Mouse (Mus musculus) liver, embryonic 15.5 days (tissue): ENCODE measurements around the gene F2. TPM values are rescaled to one million over a fixed set of nuclear protein-coding genes. Genes with fewer than 3 reads are reported as not detected.

Source experiments
- ATAC-seq: fragments of 200-750 bp; cut with Nextera tagmentation; 2 replicates; pipeline ENCODE4 v1.8.0; 2017; ENCODE audit warnings: moderate number of reproducible peaks, mild to moderate bottlenecking, moderate library complexity; ENCODE audit not compliant: insufficient read depth
- H3K27ac ChIP-seq: fragments of 300-500 bp; sonication (generic); replicated peaks from 2 replicates; pipeline ENCODE4 v1.5.1; 2015; ENCODE audit warnings: mild to moderate bottlenecking, inconsistent platforms
- H3K27me3 ChIP-seq: fragments of 300-500 bp; sonication (generic); 2 replicates; pipeline ENCODE4 v1.6.1; 2015; ENCODE audit warnings: mild to moderate bottlenecking, inconsistent platforms
- H3K36me3 ChIP-seq: fragments of 300-500 bp; sonication (generic); replicated peaks from 2 replicates; pipeline ENCODE4 v1.6.1; 2015; ENCODE audit warnings: moderate library complexity, mild to moderate bottlenecking, inconsistent platforms
- H3K4me1 ChIP-seq: fragments of 300-500 bp; sonication (generic); replicated peaks from 2 replicates; pipeline ENCODE4 v1.6.1; 2015; ENCODE audit warnings: inconsistent platforms
- H3K4me2 ChIP-seq: fragments of 300-500 bp; sonication (generic); 2 replicates; pipeline ENCODE4 v1.6.1; 2015; ENCODE audit warnings: moderate library complexity, mild to moderate bottlenecking, inconsistent platforms
- H3K4me3 ChIP-seq: fragments of 300-500 bp; sonication (generic); replicated peaks from 2 replicates; pipeline ENCODE4 v1.5.1; 2015; ENCODE audit warnings: mild to moderate bottlenecking, inconsistent platforms
- H3K9ac ChIP-seq: fragments of 300-500 bp; sonication (generic); 2 replicates; pipeline ENCODE4 v1.6.1; 2015; ENCODE audit warnings: moderate library complexity, mild to moderate bottlenecking, inconsistent platforms
- H3K9me3 ChIP-seq: fragments of 300-500 bp; sonication (generic); replicated peaks from 2 replicates; pipeline ENCODE4 v1.6.1; 2016; ENCODE audit warnings: inconsistent platforms
- WGBS: fragments of 180-500 bp; shearing (Covaris S2); methylation state at CpG from one replicate; pipeline ENCODE4 v1.1.7; 2015; ENCODE audit warnings: mixed read lengths; ENCODE audit not compliant: insufficient replicate concordance; 5-methylcytosine and 5-hydroxymethylcytosine counted together
- polyA plus RNA-seq: library from polyadenylated mRNA; unstranded; fragments of >200 nt; fragmentation: Nextera tagmentation; extraction: Ambion mirVana; gene quantifications from 2 replicates; pipeline ENCODE4 v1.2.1, GENCODE M21; 2015

F2 gene
- polyA plus RNA-seq = 365 and 498 TPM in 2 replicates

DNA sequence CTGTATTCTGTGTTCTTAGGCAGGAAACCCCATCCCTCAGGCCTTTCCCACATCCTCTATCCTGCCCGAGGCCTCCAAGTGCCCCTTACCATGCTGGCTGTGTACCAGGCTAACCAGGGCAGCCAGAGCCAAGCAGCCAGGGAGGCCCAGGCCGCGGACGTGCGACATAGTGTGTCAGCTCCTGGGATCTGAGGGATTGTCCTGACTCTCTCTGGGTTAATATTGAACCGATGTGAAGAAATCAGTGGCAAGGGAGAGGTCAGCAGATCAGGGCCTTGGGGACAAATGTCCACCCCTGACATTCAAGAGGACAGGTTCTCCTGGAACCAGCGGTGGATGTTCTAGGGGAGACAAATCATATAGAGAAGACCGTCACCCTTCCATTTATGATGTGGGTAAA lies at the start of gene F2:
Gene F2, minus strand, starts transcription at position 186 of the 400 bp plus-strand sequence.
- peak; percentile 49 for ATAC-seq
- peak within 1 kb of the TSS; percentile 46 for H3K9ac ChIP-seq
- H3K4me3 ChIP-seq = peak within 1 kb of the TSS; percentile 47
- WGBS = 75% methylated on average over 8 of the region's 8 CpGs
- peaks cover 4% of the 10 kb centered on the region; the same call in 1 of the 2 replicates for H3K36me3 ChIP-seq
- peak within 1 kb of the TSS; percentile 57 for H3K4me2 ChIP-seq
- H3K27ac ChIP-seq = peak within 1 kb of the TSS; percentile 78
- H3K9me3 ChIP-seq = no peaks in the 10 kb centered on the region
- H3K4me1 ChIP-seq = peaks cover 48% of the 10 kb centered on the region
- H3K27me3 ChIP-seq = no peaks in the 10 kb centered on the region

DNA sequence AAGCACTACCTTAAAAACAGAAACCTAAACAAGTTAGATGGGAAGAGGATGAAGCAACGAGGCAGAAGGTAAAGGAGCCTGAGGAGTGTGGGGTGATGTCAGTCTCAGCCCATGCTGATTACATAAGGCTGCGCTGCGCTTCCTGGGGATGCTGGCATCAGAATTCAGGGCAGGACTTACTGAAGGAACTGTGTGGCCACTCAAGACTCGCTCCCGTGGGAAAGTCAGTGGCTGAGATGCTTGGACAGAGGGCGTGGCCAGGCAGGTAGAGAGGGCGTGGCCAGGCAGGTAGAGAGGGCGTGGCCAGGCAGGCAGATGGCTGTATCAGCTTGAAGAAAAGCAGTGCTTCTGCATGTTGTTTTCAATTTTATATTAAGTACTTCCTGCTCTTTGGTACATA lies 47.7 kb upstream of the F2 start:
- no peak for ATAC-seq
- Histone ChIP-seq H3K4me3 (no peak overlapping the region), H3K36me3 (peaks cover 78% of the 10 kb centered on the region), H3K4me2 (no peak overlapping the region), H3K27ac (no peak overlapping the region), H3K9ac (no peak overlapping the region), H3K4me1 (no peaks in the 10 kb centered on the region), H3K27me3 (no peaks in the 10 kb centered on the region), H3K9me3 (no peaks in the 10 kb centered on the region)
- 71% methylated on average over 8 of the region's 8 CpGs for WGBS

GRCm38 (mm10) chr2:91682850-91683249 lies 46.6 kb upstream of the F2 start:
- Histone ChIP-seq H3K27me3 (no peaks in the 10 kb centered on the region), H3K4me1 (no peaks in the 10 kb centered on the region), H3K36me3 (peaks cover 80% of the 10 kb centered on the region), H3K27ac (no peak overlapping the region), H3K9me3 (no peaks in the 10 kb centered on the region), H3K4me2 (no peak overlapping the region), H3K4me3 (no peak overlapping the region), H3K9ac (no peak overlapping the region)
- peak; percentile 31; the same call in 1 of the 2 replicates for ATAC-seq
- 46% methylated on average over 4 of the region's 4 CpGs for WGBS

DNA sequence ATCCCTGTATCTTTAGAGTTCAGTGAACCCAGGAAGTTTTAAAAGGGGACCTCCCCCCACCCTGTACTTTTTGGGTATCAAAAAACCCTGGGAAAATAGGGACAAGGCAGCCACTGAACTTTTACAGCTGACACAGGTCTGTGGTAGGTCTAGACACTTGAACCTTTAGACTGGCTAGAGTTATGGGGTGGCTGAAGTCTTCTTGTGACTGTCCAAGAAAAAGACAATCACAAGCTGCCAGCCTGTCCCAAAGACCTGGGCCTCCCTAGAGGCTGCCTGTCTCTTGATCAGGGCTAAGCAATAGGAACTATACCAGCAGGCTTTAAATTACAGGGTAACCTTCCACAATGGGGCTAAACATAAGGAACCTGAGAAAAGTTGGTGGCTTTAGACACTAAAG lies 40.7 kb upstream of the F2 start:
- H3K4me3 ChIP-seq = no peak overlapping the region
- no peak for ATAC-seq

GRCm38 (mm10) chr2:91676420-91676819 lies 40.2 kb upstream of the F2 start:
- no peak for ATAC-seq
- Histone ChIP-seq H3K27me3 (no peaks in the 10 kb centered on the region), H3K4me3 (no peak overlapping the region)

More for the DNA sequence above, 40.7 kb upstream of the F2 start:
- Histone ChIP-seq H3K4me1 (no peaks in the 10 kb centered on the region), H3K9me3 (no peaks in the 10 kb centered on the region), H3K9ac (no peak overlapping the region), H3K36me3 (peaks cover 94% of the 10 kb centered on the region), H3K27me3 (no peaks in the 10 kb centered on the region), H3K4me2 (no peak overlapping the region), H3K27ac (no peak overlapping the region)

GRCm38 (mm10) chr2:91674895-91675294 lies 38.7 kb upstream of the F2 start:
- H3K4me3 ChIP-seq = no peak overlapping the region
- no peaks in the 10 kb centered on the region for H3K9me3 ChIP-seq
- no peak overlapping the region for H3K27ac ChIP-seq
- WGBS = 85% methylated on average over 5 of the region's 5 CpGs
- no peak overlapping the region for H3K4me2 ChIP-seq
- H3K36me3 ChIP-seq = peaks cover 94% of the 10 kb centered on the region
- no peaks in the 10 kb centered on the region for H3K4me1 ChIP-seq
- H3K9ac ChIP-seq = no peak overlapping the region
- no peaks in the 10 kb centered on the region for H3K27me3 ChIP-seq
- no peak for ATAC-seq

More at GRCm38 (mm10) chr2:91676420-91676819, 40.2 kb upstream of the F2 start:
- no peak overlapping the region for H3K27ac ChIP-seq
- no peaks in the 10 kb centered on the region for H3K4me1 ChIP-seq
- H3K9me3 ChIP-seq = no peaks in the 10 kb centered on the region
- WGBS = 63% methylated on average over 2 of the region's 2 CpGs
- no peak overlapping the region for H3K9ac ChIP-seq
- H3K36me3 ChIP-seq = peaks cover 95% of the 10 kb centered on the region
- no peak overlapping the region for H3K4me2 ChIP-seq

DNA sequence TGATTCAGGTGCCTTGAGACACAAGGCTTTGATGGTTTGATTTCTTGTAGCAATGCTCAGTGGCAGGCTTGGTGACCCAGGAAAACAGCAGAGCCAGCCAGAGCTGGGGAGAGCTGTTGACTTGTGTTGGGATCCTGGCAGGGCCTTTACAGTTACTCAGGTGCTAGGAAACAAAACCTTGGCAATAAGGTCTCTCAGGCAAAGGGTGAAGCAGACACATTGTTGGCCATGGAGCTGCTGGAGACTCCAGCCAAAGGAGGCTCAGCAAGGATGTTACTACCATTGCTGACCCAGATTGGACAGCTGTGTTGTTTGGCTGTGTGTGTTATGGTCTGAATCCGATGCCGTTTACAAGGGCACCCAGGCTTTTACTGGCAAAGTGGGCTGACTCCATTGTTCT lies 37.4 kb upstream of the F2 start:
- no peak overlapping the region for H3K4me3 ChIP-seq
- no peak overlapping the region for H3K27ac ChIP-seq
- H3K9me3 ChIP-seq = no peaks in the 10 kb centered on the region
- no peak overlapping the region for H3K4me2 ChIP-seq
- H3K4me1 ChIP-seq = no peaks in the 10 kb centered on the region
- 73% methylated on average over 2 of the region's 2 CpGs for WGBS
- no peak overlapping the region for H3K9ac ChIP-seq
- no peaks in the 10 kb centered on the region for H3K27me3 ChIP-seq
- peaks cover 96% of the 10 kb centered on the region for H3K36me3 ChIP-seq
- no peak for ATAC-seq

- no peaks in the 10 kb centered on the region for H3K4me1 ChIP-seq
- H3K9me3 ChIP-seq = no peaks in the 10 kb centered on the region
- no peak overlapping the region for H3K27ac ChIP-seq
- WGBS = 74% methylated on average over 6 of the region's 6 CpGs
- no peak overlapping the region for H3K4me3 ChIP-seq
- peaks cover 89% of the 10 kb centered on the region for H3K36me3 ChIP-seq
- H3K4me2 ChIP-seq = no peak overlapping the region
- H3K9ac ChIP-seq = no peak overlapping the region
- no peak for ATAC-seq
- no peaks in the 10 kb centered on the region for H3K27me3 ChIP-seq
These were observed 33.8 kb upstream of the F2 start for GRCm38 (mm10) chr2:91670038-91670437.

DNA sequence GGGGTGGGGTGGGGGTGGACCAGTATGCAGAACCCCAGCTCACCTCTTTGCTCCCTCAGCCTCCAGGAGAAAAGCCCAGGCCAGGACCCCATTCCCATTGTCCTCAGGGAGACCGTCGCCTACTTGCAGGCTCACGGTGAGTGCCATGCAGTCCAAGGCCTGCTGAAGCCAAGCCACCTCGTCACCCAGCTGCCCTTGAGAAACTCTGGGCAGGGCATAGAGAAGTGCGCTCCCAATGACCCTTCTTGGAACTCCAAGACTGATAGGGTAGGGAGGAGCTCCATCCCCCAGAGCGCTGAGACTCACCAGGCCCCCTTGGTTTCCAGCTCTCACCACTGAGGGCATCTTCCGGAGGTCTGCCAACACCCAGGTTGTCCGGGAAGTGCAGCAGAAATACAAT lies 33.1 kb upstream of the F2 start:
- Histone ChIP-seq H3K27ac (no peak overlapping the region), H3K36me3 (peaks cover 88% of the 10 kb centered on the region), H3K4me1 (no peaks in the 10 kb centered on the region), H3K4me2 (no peak overlapping the region), H3K4me3 (no peak overlapping the region), H3K27me3 (no peaks in the 10 kb centered on the region), H3K9me3 (no peaks in the 10 kb centered on the region), H3K9ac (no peak overlapping the region)
- WGBS = 83% methylated on average over 8 of the region's 8 CpGs
- ATAC-seq = no peak

- H3K4me1 ChIP-seq = no peaks in the 10 kb centered on the region
- H3K27ac ChIP-seq = no peak overlapping the region
- no peak overlapping the region for H3K4me3 ChIP-seq
- no peak for ATAC-seq
- WGBS = 82% methylated on average over 2 of the region's 2 CpGs
- no peaks in the 10 kb centered on the region for H3K27me3 ChIP-seq
- peaks cover 89% of the 10 kb centered on the region for H3K36me3 ChIP-seq
- H3K4me2 ChIP-seq = no peak overlapping the region
- H3K9me3 ChIP-seq = no peaks in the 10 kb centered on the region
- no peak overlapping the region for H3K9ac ChIP-seq
These were observed 31.5 kb upstream of the F2 start for GRCm38 (mm10) chr2:91667747-91668146.

DNA sequence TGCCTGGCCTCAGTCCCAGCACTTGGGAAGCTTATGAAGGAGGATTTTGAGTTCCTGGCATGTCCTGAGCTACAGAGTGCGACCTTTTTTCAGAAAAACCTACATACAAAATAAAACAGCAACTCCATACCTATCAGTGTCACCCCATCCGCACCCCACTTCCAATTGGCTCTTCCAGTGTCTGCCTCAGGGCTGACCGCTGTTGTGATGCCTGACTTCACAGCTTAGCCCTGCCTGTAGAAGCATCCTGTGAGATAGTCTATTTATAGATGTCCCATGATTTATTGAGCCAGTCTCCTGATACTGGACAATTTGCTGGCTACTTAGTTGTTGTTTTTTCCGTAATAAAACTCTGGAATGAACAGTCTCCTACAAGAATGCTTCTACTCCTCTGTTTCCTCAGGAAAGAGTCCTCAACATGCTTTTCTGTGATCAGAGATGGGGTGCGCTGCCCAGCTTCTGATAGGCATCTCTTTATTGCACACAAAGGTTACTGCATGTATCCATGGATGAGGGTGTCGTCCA lies 30.2 kb upstream of the F2 start:
- 81% methylated on average over 6 of the region's 6 CpGs for WGBS
- peaks cover 88% of the 10 kb centered on the region for H3K36me3 ChIP-seq
- H3K4me2 ChIP-seq = no peak overlapping the region
- no peaks in the 10 kb centered on the region for H3K9me3 ChIP-seq
- no peaks in the 10 kb centered on the region for H3K27me3 ChIP-seq
- H3K27ac ChIP-seq = no peak overlapping the region
- H3K4me3 ChIP-seq = no peak overlapping the region
- no peak for ATAC-seq
- no peaks in the 10 kb centered on the region for H3K4me1 ChIP-seq
- H3K9ac ChIP-seq = no peak overlapping the region

GRCm38 (mm10) chr2:91664780-91665179 lies 28.6 kb upstream of the F2 start:
- ATAC-seq = no peak; the same call in 1 of the 2 replicates
- no peaks in the 10 kb centered on the region for H3K4me1 ChIP-seq
- H3K27ac ChIP-seq = no peak overlapping the region
- peaks cover 81% of the 10 kb centered on the region for H3K36me3 ChIP-seq
- no peaks in the 10 kb centered on the region for H3K9me3 ChIP-seq
- H3K4me2 ChIP-seq = no peak overlapping the region
- no peak overlapping the region for H3K9ac ChIP-seq
- no peaks in the 10 kb centered on the region for H3K27me3 ChIP-seq
- no peak overlapping the region for H3K4me3 ChIP-seq
